Mouse (Mus musculus): ENCODE measurements around the gene Mark4. TPM values are rescaled to one million over a fixed set of nuclear protein-coding genes. Genes with fewer than 3 reads are reported as not detected.

Mark4 gene
- polyA plus RNA-seq, 1 experiment from 2014 or later = 4.5 TPM

- WGBS = 38% methylated on average over 2 of the region's 2 CpGs
- Histone ChIP-seq H3K4me2 (ENCODE audit: low read depth, low read length) (no peak overlapping the region), H3K36me3 (ENCODE audit: control insufficient read depth, insufficient read depth) (no peaks in the 10 kb centered on the region), H3K9me3 (replicated peaks; ENCODE audit: control insufficient read depth, low read length) (no peaks in the 10 kb centered on the region), H3K27me3 (ENCODE audit: control insufficient read depth, insufficient read depth, low read length) (peaks cover 32% of the 10 kb centered on the region), H3K4me3 (ENCODE audit: low read length) (no peak overlapping the region), H3K27ac (ENCODE audit: low read length) (no peak overlapping the region), H3K9ac (ENCODE audit: low read length) (no peak overlapping the region), H3K4me1 (ENCODE audit: control insufficient read depth, insufficient read depth, low read length) (peaks cover 5% of the 10 kb centered on the region; the same call in 1 of the 2 replicates)
- no peak for ATAC-seq (replicated peaks; ENCODE audit: extremely low read depth, insufficient read depth, low FRiP score)
Measured at GRCm38 (mm10) chr7:19477084-19477483, 18.5 kb upstream of the Mark4 start.

- WGBS = under 1% methylated on average over 66 of the region's 89 CpGs
- peak overlapping the region; percentile 93 for H3K4me2 ChIP-seq (ENCODE audit: low read depth, low read length)
- H3K9me3 ChIP-seq (replicated peaks; ENCODE audit: control insufficient read depth, low read length) = no peaks in the 10 kb centered on the region
- peak overlapping the region; percentile 76 for H3K9ac ChIP-seq (ENCODE audit: low read length)
- peak; percentile 75 for ATAC-seq (replicated peaks; ENCODE audit: extremely low read depth, insufficient read depth, low FRiP score)
- H3K4me3 ChIP-seq (ENCODE audit: low read length) = peak overlapping the region; percentile 65
- H3K36me3 ChIP-seq (ENCODE audit: control insufficient read depth, insufficient read depth) = no peaks in the 10 kb centered on the region
- H3K4me1 ChIP-seq (ENCODE audit: control insufficient read depth, insufficient read depth, low read length) = peaks cover 5% of the 10 kb centered on the region; the same call in 1 of the 2 replicates
- H3K27me3 ChIP-seq (ENCODE audit: control insufficient read depth, insufficient read depth, low read length) = peaks cover 52% of the 10 kb centered on the region
- peak overlapping the region; percentile 53; the same call in 1 of the 2 replicates for H3K27ac ChIP-seq (ENCODE audit: low read length)
Measured at GRCm38 (mm10) chr7:19473875-19474443, 15.3 kb upstream of the Mark4 start.

GRCm38 (mm10) chr7:19472403-19472802, 13.8 kb upstream of the Mark4 start:
- Histone ChIP-seq H3K9ac (ENCODE audit: low read length) (no peak overlapping the region), H3K4me1 (ENCODE audit: control insufficient read depth, insufficient read depth, low read length) (peaks cover 5% of the 10 kb centered on the region; the same call in 1 of the 2 replicates), H3K4me2 (ENCODE audit: low read depth, low read length) (no peak overlapping the region), H3K27me3 (ENCODE audit: control insufficient read depth, insufficient read depth, low read length) (peaks cover 52% of the 10 kb centered on the region), H3K36me3 (ENCODE audit: control insufficient read depth, insufficient read depth) (no peaks in the 10 kb centered on the region), H3K4me3 (ENCODE audit: low read length) (no peak overlapping the region), H3K27ac (ENCODE audit: low read length) (no peak overlapping the region), H3K9me3 (replicated peaks; ENCODE audit: control insufficient read depth, low read length) (no peaks in the 10 kb centered on the region)
- WGBS = 18% methylated on average over 4 of the region's 4 CpGs
- ATAC-seq (replicated peaks; ENCODE audit: extremely low read depth, insufficient read depth, low FRiP score) = no peak

- H3K9ac ChIP-seq (ENCODE audit: low read length) = no peak overlapping the region
- H3K4me3 ChIP-seq (ENCODE audit: low read length) = no peak overlapping the region
- no peak for ATAC-seq (replicated peaks; ENCODE audit: extremely low read depth, insufficient read depth, low FRiP score)
- H3K36me3 ChIP-seq (ENCODE audit: control insufficient read depth, insufficient read depth) = no peaks in the 10 kb centered on the region
- H3K27ac ChIP-seq (ENCODE audit: low read length) = no peak overlapping the region
- H3K27me3 ChIP-seq (ENCODE audit: control insufficient read depth, insufficient read depth, low read length) = peaks cover 42% of the 10 kb centered on the region
- H3K4me1 ChIP-seq (ENCODE audit: control insufficient read depth, insufficient read depth, low read length) = peaks cover 5% of the 10 kb centered on the region; the same call in 1 of the 2 replicates
- no peaks in the 10 kb centered on the region for H3K9me3 ChIP-seq (replicated peaks; ENCODE audit: control insufficient read depth, low read length)
- H3K4me2 ChIP-seq (ENCODE audit: low read depth, low read length) = no peak overlapping the region
- WGBS = 28% methylated on average over 14 of the region's 14 CpGs
Measured at GRCm38 (mm10) chr7:19470308-19470707, 11.7 kb upstream of the Mark4 start.

GRCm38 (mm10) chr7:19469404-19469803, 10.8 kb upstream of the Mark4 start:
- no peak overlapping the region for H3K9ac ChIP-seq (ENCODE audit: low read length)
- no peak overlapping the region for H3K27ac ChIP-seq (ENCODE audit: low read length)
- ATAC-seq (replicated peaks; ENCODE audit: extremely low read depth, insufficient read depth, low FRiP score) = no peak
- H3K27me3 ChIP-seq (ENCODE audit: control insufficient read depth, insufficient read depth, low read length) = peaks cover 37% of the 10 kb centered on the region
- H3K4me1 ChIP-seq (ENCODE audit: control insufficient read depth, insufficient read depth, low read length) = peaks cover 8% of the 10 kb centered on the region
- no peaks in the 10 kb centered on the region for H3K9me3 ChIP-seq (replicated peaks; ENCODE audit: control insufficient read depth, low read length)
- H3K36me3 ChIP-seq (ENCODE audit: control insufficient read depth, insufficient read depth) = no peaks in the 10 kb centered on the region
- no peak overlapping the region for H3K4me3 ChIP-seq (ENCODE audit: low read length)
- WGBS = 33% methylated on average over 23 of the region's 23 CpGs
- no peak overlapping the region for H3K4me2 ChIP-seq (ENCODE audit: low read depth, low read length)

GRCm38 (mm10) chr7:19468279-19468678, 9.7 kb upstream of the Mark4 start:
- Histone ChIP-seq H3K4me1 (ENCODE audit: control insufficient read depth, insufficient read depth, low read length) (peaks cover 4% of the 10 kb centered on the region), H3K36me3 (ENCODE audit: control insufficient read depth, insufficient read depth) (no peaks in the 10 kb centered on the region), H3K9me3 (replicated peaks; ENCODE audit: control insufficient read depth, low read length) (no peaks in the 10 kb centered on the region), H3K4me2 (ENCODE audit: low read depth, low read length) (no peak overlapping the region), H3K27ac (ENCODE audit: low read length) (no peak overlapping the region), H3K9ac (ENCODE audit: low read length) (no peak overlapping the region), H3K4me3 (ENCODE audit: low read length) (no peak overlapping the region), H3K27me3 (ENCODE audit: control insufficient read depth, insufficient read depth, low read length) (peaks cover 31% of the 10 kb centered on the region)
- ATAC-seq (replicated peaks; ENCODE audit: extremely low read depth, insufficient read depth, low FRiP score) = no peak
- 61% methylated on average over 12 of the region's 12 CpGs for WGBS

- ATAC-seq (replicated peaks; ENCODE audit: extremely low read depth, insufficient read depth, low FRiP score) = no peak
- no peak overlapping the region for H3K4me2 ChIP-seq (ENCODE audit: low read depth, low read length)
- H3K9me3 ChIP-seq (replicated peaks; ENCODE audit: control insufficient read depth, low read length) = no peaks in the 10 kb centered on the region
- no peaks in the 10 kb centered on the region for H3K36me3 ChIP-seq (ENCODE audit: control insufficient read depth, insufficient read depth)
- 37% methylated on average over 6 of the region's 6 CpGs for WGBS
- H3K4me3 ChIP-seq (ENCODE audit: low read length) = no peak overlapping the region
- H3K27me3 ChIP-seq (ENCODE audit: control insufficient read depth, insufficient read depth, low read length) = peaks cover 26% of the 10 kb centered on the region
- H3K9ac ChIP-seq (ENCODE audit: low read length) = no peak overlapping the region
- H3K4me1 ChIP-seq (ENCODE audit: control insufficient read depth, insufficient read depth, low read length) = peaks cover 4% of the 10 kb centered on the region
- no peak overlapping the region for H3K27ac ChIP-seq (ENCODE audit: low read length)
Measured at GRCm38 (mm10) chr7:19467638-19468037, 9.0 kb upstream of the Mark4 start.

- peaks cover 18% of the 10 kb centered on the region for H3K27me3 ChIP-seq (ENCODE audit: control insufficient read depth, insufficient read depth, low read length)
- no peaks in the 10 kb centered on the region for H3K9me3 ChIP-seq (replicated peaks; ENCODE audit: control insufficient read depth, low read length)
- H3K27ac ChIP-seq (ENCODE audit: low read length) = no peak overlapping the region
- no peak overlapping the region for H3K9ac ChIP-seq (ENCODE audit: low read length)
- no peak for ATAC-seq (replicated peaks; ENCODE audit: extremely low read depth, insufficient read depth, low FRiP score)
- H3K4me2 ChIP-seq (ENCODE audit: low read depth, low read length) = no peak overlapping the region
- peaks cover 4% of the 10 kb centered on the region for H3K4me1 ChIP-seq (ENCODE audit: control insufficient read depth, insufficient read depth, low read length)
- no peaks in the 10 kb centered on the region for H3K36me3 ChIP-seq (ENCODE audit: control insufficient read depth, insufficient read depth)
- H3K4me3 ChIP-seq (ENCODE audit: low read length) = no peak overlapping the region
- WGBS = 49% methylated on average over 5 of the region's 5 CpGs
Measured at GRCm38 (mm10) chr7:19466602-19467145, 8.1 kb upstream of the Mark4 start.
